Mouse (Mus musculus) v-Abl transformed pro-B cells (cell line): ENCODE measurements around the gene Samhd1.

Experiments
- in situ Hi-C, 2 experiments: fragments of 400-800 bp; cut with MboI; formaldehyde crosslinking; loops; one replicate each; pipeline ENCODE4 v1.15.1; 2025; ENCODE audit not compliant: unreplicated experiment in 2 of 2

Samhd1 gene

GRCm38 (mm10) chr2:157108236-157108635 is 26.8 kb downstream of the Samhd1 start:
- in situ Hi-C loops, result loop anchor here in 1 of 2 experiments (25.0 kb wide), 1 partner anchor 571 kb away; the partner anchor contains the start of gene Aar2

GRCm38 (mm10) chr2:157104454-157104853 is 30.6 kb downstream of the Samhd1 start:
- in situ Hi-C loops, result loop anchor here in 1 of 2 experiments (25.0 kb wide), 1 partner anchor 567 kb away; the partner anchor contains the start of gene Aar2

GRCm38 (mm10) chr2:157102256-157102655 is 32.8 kb downstream of the Samhd1 start:
- in situ Hi-C loops, result loop anchor here in 1 of 2 experiments (25.0 kb wide), 1 partner anchor 565 kb away; the partner anchor contains the start of gene Aar2

GRCm38 (mm10) chr2:157101650-157102049 is 33.4 kb downstream of the Samhd1 start:
- in situ Hi-C loops, result loop anchor here in 1 of 2 experiments (25.0 kb wide), 1 partner anchor 564 kb away; the partner anchor contains the start of gene Aar2

GRCm38 (mm10) chr2:157100319-157100605 is 34.8 kb downstream of the Samhd1 start:
- in situ Hi-C loops, result loop anchor here in 1 of 2 experiments (25.0 kb wide), 1 partner anchor 563 kb away; the partner anchor contains the start of gene Aar2

GRCm38 (mm10) chr2:157099532-157100318 is 35.3 kb downstream of the Samhd1 start:
- in situ Hi-C loops, result loop anchor here (10.0 to 25.0 kb wide), 3 partner anchors 315 to 565 kb away; partner anchors contain the start of gene Aar2 (in 1 of the 2)

GRCm38 (mm10) chr2:157095005-157095755 is 39.9 kb downstream of the Samhd1 start:
- in situ Hi-C loops, result loop anchor here in 1 of 2 experiments (10.0 kb wide), 2 partner anchors 310 to 560 kb away; no protein-coding TSS in a partner anchor

- in situ Hi-C loops, result loop anchor here in 1 of 2 experiments (5.0 to 10.0 kb wide), 3 partner anchors 45 to 557 kb away; no protein-coding TSS in a partner anchor
These were observed 43.0 kb downstream of the Samhd1 start for GRCm38 (mm10) chr2:157092024-157092423.

GRCm38 (mm10) chr2:157087536-157088317 is 47.3 kb downstream of the Samhd1 start:
- in situ Hi-C loops, result loop anchor here (5.0 to 10.0 kb wide), 3 partner anchors 40 to 213 kb away; no protein-coding TSS in a partner anchor

GRCm38 (mm10) chr2:157086796-157087195 is 48.3 kb downstream of the Samhd1 start, which contains the start of gene Tldc2:
TSS of gene Tldc2 (plus strand) at chr2:157087055.
- in situ Hi-C loops, result loop anchor here (5.0 to 10.0 kb wide), 3 partner anchors 39 to 212 kb away; no protein-coding TSS in a partner anchor

GRCm38 (mm10) chr2:157084831-157085585 is 50.1 kb downstream of the Samhd1 start:
- in situ Hi-C loops, result loop anchor here (5.0 to 10.0 kb wide), 3 partner anchors 38 to 210 kb away; no protein-coding TSS in a partner anchor

GRCm38 (mm10) chr2:157081960-157082359 is 53.1 kb downstream of the Samhd1 start:
- in situ Hi-C loops, result loop anchor here in 1 of 2 experiments (10.0 kb wide), 1 partner anchor 207 kb away; no protein-coding TSS in a partner anchor

GRCm38 (mm10) chr2:157081331-157081730 is 53.7 kb downstream of the Samhd1 start:
- in situ Hi-C loops, result loop anchor here in 1 of 2 experiments (10.0 kb wide), 1 partner anchor 207 kb away; no protein-coding TSS in a partner anchor

- in situ Hi-C loops, result loop anchor here in 1 of 2 experiments (10.0 kb wide), 1 partner anchor 205 kb away; no protein-coding TSS in a partner anchor
These were observed 55.3 kb downstream of the Samhd1 start for GRCm38 (mm10) chr2:157079701-157080180.

GRCm38 (mm10) chr2:157078793-157079700 is 56.0 kb downstream of the Samhd1 start, which contains the start of gene Soga1:
TSS of gene Soga1 (minus strand) at chr2:157079254.
- in situ Hi-C loops, result no loop called here

GRCm38 (mm10) chr2:157078059-157078792 is 56.8 kb downstream of the Samhd1 start:
- in situ Hi-C loops, result no loop called here

- in situ Hi-C loops, result no loop called here
These were observed 57.4 kb downstream of the Samhd1 start for GRCm38 (mm10) chr2:157077641-157078058.
